26 mouse cellular contexts compared by ENCODE assay signal in the genomic region with DNA sequence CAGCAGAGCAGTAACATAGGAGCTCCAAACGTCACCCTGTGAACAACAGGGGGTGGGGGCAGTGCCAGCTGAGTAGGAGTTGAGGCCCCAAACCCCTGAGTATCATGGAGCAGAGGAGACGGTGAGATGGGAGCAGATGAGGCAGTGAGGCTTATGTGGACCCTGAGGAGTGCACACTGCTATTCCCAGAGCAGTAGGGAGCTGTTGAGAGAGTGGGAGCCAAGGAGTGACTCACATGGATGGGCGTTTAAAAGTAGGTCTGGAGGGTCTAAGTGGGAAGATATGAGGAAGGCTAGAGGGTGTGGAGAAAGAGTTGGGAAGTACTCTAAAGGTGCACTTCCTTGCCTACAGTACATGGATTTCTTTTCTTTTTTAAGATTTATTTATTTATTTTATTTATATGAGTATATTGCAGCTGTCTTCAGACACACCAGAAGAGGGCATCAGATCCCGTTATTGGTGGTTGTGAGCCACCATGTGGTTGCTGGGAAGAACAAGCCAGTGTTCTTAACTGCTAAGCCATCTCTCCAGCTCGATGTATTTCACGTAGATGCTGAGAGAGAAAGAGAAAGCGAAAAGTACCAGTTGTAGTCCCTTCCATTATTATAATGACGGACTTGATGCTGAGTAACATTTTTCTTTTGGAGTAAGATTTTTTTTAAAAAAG. TPM values are rescaled to one million over a fixed set of nuclear protein-coding genes. Genes with fewer than 3 reads are reported as not detected.
DNase-seq lines count a peak whose midpoint lies in the region; ATAC-seq and TF ChIP-seq lines count a peak whose summit lies in the region.
"Had no signal": no experiment of that assay in that cellular context is flagged by ENCODE, and none has a peak within 500 bp of the region (broad histone marks: within the 10 kb centered on the region; RNA-seq: fewer than 3 reads in every experiment).

No protein-coding gene starts in this region.

- no peak for ATAC-seq in forebrain, postnatal 0 days
- ATAC-seq in forebrain, embryonic 12.5 days (ENCODE audit: low FRiP score) = no peak
- ATAC-seq: forebrain, embryonic 13.5 days; intestine, embryonic 16.5 days; liver, embryonic 12.5 days; lung, postnatal 0 days; midbrain, embryonic 13.5 days had no signal

- no peak overlapping the region for H3K9ac ChIP-seq in forebrain, postnatal 0 days
- no peak overlapping the region for H3K9ac ChIP-seq in forebrain, embryonic 12.5 days
- H3K9ac ChIP-seq: embryonic facial prominence, embryonic 15.5 days; forebrain, embryonic 13.5 days; heart, embryonic 15.5 days; limb, embryonic 13.5 days; liver, embryonic 12.5 days; midbrain, embryonic 13.5 days had no signal

- 90% methylated on average over 8 of the region's 8 CpGs for WGBS in forebrain, postnatal 0 days
- WGBS in forebrain, embryonic 12.5 days = 94% methylated on average over 8 of the region's 8 CpGs

- peaks cover 56% of the 10 kb centered on the region for H3K36me3 ChIP-seq in forebrain, postnatal 0 days (ENCODE audit: insufficient read depth)
- peaks cover 81% of the 10 kb centered on the region for H3K36me3 ChIP-seq in forebrain, embryonic 12.5 days (replicated peaks)

- no peaks in the 10 kb centered on the region for H3K9me3 ChIP-seq in forebrain, postnatal 0 days (ENCODE audit: low read length)
- no peaks in the 10 kb centered on the region for H3K9me3 ChIP-seq in forebrain, embryonic 12.5 days
- H3K9me3 ChIP-seq: embryonic facial prominence, embryonic 10.5 days; embryonic facial prominence, embryonic 15.5 days; forebrain, embryonic 13.5 days; heart, embryonic 10.5 days; heart, embryonic 15.5 days; limb, embryonic 13.5 days; liver, embryonic 12.5 days; megakaryocyte, embryonic 14.5 days; midbrain, embryonic 13.5 days had no signal

- peak; percentile 27; the same call in 1 of the 2 replicates for TF ChIP-seq CTCF in forebrain, postnatal 0 days (IDR thresholded peaks at IDR 0.05; ENCODE audit: low read depth)
- TF ChIP-seq CTCF in layer of hippocampus, adult 2 months (conservative IDR thresholded peaks at IDR 0.05) = peak; percentile 71

- H3K27me3 ChIP-seq in forebrain, postnatal 0 days (ENCODE audit: insufficient read depth, low read length) = no peaks in the 10 kb centered on the region
- no peaks in the 10 kb centered on the region for H3K27me3 ChIP-seq in forebrain, embryonic 12.5 days
- H3K27me3 ChIP-seq: embryonic facial prominence, embryonic 15.5 days; forebrain, embryonic 13.5 days; heart, embryonic 15.5 days; limb, embryonic 13.5 days; liver, embryonic 12.5 days; megakaryocyte, embryonic 14.5 days; midbrain, embryonic 13.5 days had no signal

- no peak overlapping the region for H3K4me2 ChIP-seq in forebrain, postnatal 0 days (ENCODE audit: low read depth)
- H3K4me2 ChIP-seq in forebrain, embryonic 12.5 days = no peak overlapping the region
- H3K4me2 ChIP-seq: embryonic facial prominence, embryonic 15.5 days; forebrain, embryonic 13.5 days; heart, embryonic 15.5 days; limb, embryonic 13.5 days; liver, embryonic 12.5 days; midbrain, embryonic 13.5 days had no signal

- H3K4me3 ChIP-seq in forebrain, postnatal 0 days (ENCODE audit: low read depth, low read length) = no peak overlapping the region
- H3K4me3 ChIP-seq in forebrain, embryonic 12.5 days (replicated peaks) = no peak overlapping the region
- no peak overlapping the region for H3K4me3 ChIP-seq in layer of hippocampus, adult 2 months
- H3K4me3 ChIP-seq: embryonic facial prominence, embryonic 10.5 days; embryonic facial prominence, embryonic 15.5 days; forebrain, embryonic 13.5 days; heart, embryonic 10.5 days; heart, embryonic 15.5 days; limb, embryonic 13.5 days; liver, embryonic 12.5 days; megakaryocyte, embryonic 14.5 days; midbrain, embryonic 13.5 days had no signal

- no peaks in the 10 kb centered on the region for H3K4me1 ChIP-seq in forebrain, postnatal 0 days (ENCODE audit: insufficient read depth)
- no peaks in the 10 kb centered on the region for H3K4me1 ChIP-seq in forebrain, embryonic 12.5 days
- H3K4me1 ChIP-seq: embryonic facial prominence, embryonic 10.5 days; embryonic facial prominence, embryonic 15.5 days; forebrain, embryonic 13.5 days; heart, embryonic 10.5 days; heart, embryonic 15.5 days; limb, embryonic 13.5 days; liver, embryonic 12.5 days; midbrain, embryonic 13.5 days had no signal

- no peak for DNase-seq in forebrain, postnatal 0 days
- DNase-seq in layer of hippocampus, adult 2 months (ENCODE audit: low spot score in 2 of 2) = no peak
- no peak for DNase-seq in layer of hippocampus, adult 18-20 months (ENCODE audit: low spot score in 2 of 2)
- DNase-seq in right cerebral cortex, postnatal 25 days = peak; percentile 31
- DNase-seq in right cerebral cortex, postnatal 4 days = no peak
- no peak for DNase-seq in spleen, postnatal 36 days (ENCODE audit: low spot score in 2 of 2)
- DNase-seq: adrenal gland, postnatal 25 days; B cell, adult 2 months; kidney, adult 9 months; kidney, postnatal 10 days; lung, adult 18-20 months; lung, postnatal 4 days; thymus, postnatal 4 days had no signal

- no peak overlapping the region for H3K27ac ChIP-seq in forebrain, postnatal 0 days (ENCODE audit: low read depth, low read length)
- no peak overlapping the region for H3K27ac ChIP-seq in forebrain, embryonic 12.5 days
- H3K27ac ChIP-seq in layer of hippocampus, adult 2 months = 0 out of 2 replicates have a peak overlapping the region, but pooled peaks have one; percentile 43
- H3K27ac ChIP-seq: embryonic facial prominence, embryonic 10.5 days; embryonic facial prominence, embryonic 15.5 days; forebrain, embryonic 13.5 days; heart, embryonic 10.5 days; heart, embryonic 15.5 days; limb, embryonic 13.5 days; liver, embryonic 12.5 days; midbrain, embryonic 13.5 days had no signal

RNA-seq across cellular contexts. Expression of a gene that starts 9.5 kb away (rescaled TPM):
- 85.0 and 99.5 TPM in 2 replicates for total RNA-seq in forebrain, postnatal 0 days (2014; rRNA removed)
- 132 and 142 TPM in 2 replicates for polyA plus RNA-seq in forebrain, postnatal 0 days (2015; fragmentation: Nextera tagmentation; extraction: Ambion mirVana)
- 295 and 311 TPM in 2 replicates for polyA plus RNA-seq in forebrain, embryonic 12.5 days (2016; fragmentation: Nextera tagmentation; extraction: Ambion mirVana)
- 10 to 100 TPM; 44.7 to 47.9 TPM for total RNA-seq in layer of hippocampus, adult 2 months (2021)
- 10 to 100 TPM; 32.6 to 35.1 TPM for total RNA-seq in layer of hippocampus, adult 18-20 months (2021)

RNA-seq across cellular contexts. Expression of a gene that starts 16.1 kb away (rescaled TPM):
- 21.0 and 28.7 TPM in 2 replicates for total RNA-seq in forebrain, postnatal 0 days (2014; rRNA removed)
- polyA plus RNA-seq in forebrain, postnatal 0 days (2015; fragmentation: Nextera tagmentation; extraction: Ambion mirVana) = 29.4 and 29.8 TPM in 2 replicates
- 35.7 and 40.6 TPM in 2 replicates for polyA plus RNA-seq in forebrain, embryonic 12.5 days (2016; fragmentation: Nextera tagmentation; extraction: Ambion mirVana)
- 10 to 100 TPM; 21.7 to 23.1 TPM for total RNA-seq in layer of hippocampus, adult 2 months (2021)
- 10 to 100 TPM; 17.8 to 20.7 TPM for total RNA-seq in layer of hippocampus, adult 18-20 months (2021)

RNA-seq across cellular contexts. Expression of a gene that starts 51.3 kb away (rescaled TPM):
- 1.9 and 3.0 TPM in 2 replicates for total RNA-seq in forebrain, postnatal 0 days (2014; rRNA removed)
- 1.9 and 2.4 TPM in 2 replicates for polyA plus RNA-seq in forebrain, postnatal 0 days (2015; fragmentation: Nextera tagmentation; extraction: Ambion mirVana)
- 2.8 and 2.9 TPM in 2 replicates for polyA plus RNA-seq in forebrain, embryonic 12.5 days (2016; fragmentation: Nextera tagmentation; extraction: Ambion mirVana)
- 10 to 100 TPM; 17.9 to 18.6 TPM for total RNA-seq in layer of hippocampus, adult 2 months (2021)
- total RNA-seq in layer of hippocampus, adult 18-20 months (2021) = 10 to 100 TPM; 20.1 to 23.8 TPM
- total RNA-seq: monocyte, adult 5-6 weeks had no signal

RNA-seq across cellular contexts. Expression of a gene that starts 56.8 kb away (rescaled TPM):
- total RNA-seq in forebrain, postnatal 0 days (2014; rRNA removed) = 31.2 and 31.5 TPM in 2 replicates
- polyA plus RNA-seq in forebrain, postnatal 0 days (2015; fragmentation: Nextera tagmentation; extraction: Ambion mirVana) = 21.5 and 31.1 TPM in 2 replicates
- polyA plus RNA-seq in forebrain, embryonic 12.5 days (2016; fragmentation: Nextera tagmentation; extraction: Ambion mirVana) = 46.9 and 50.0 TPM in 2 replicates
- total RNA-seq in layer of hippocampus, adult 2 months (2021) = 10 to 100 TPM; 46.7 to 51.5 TPM
- 10 to 100 TPM; 51.9 TPM for total RNA-seq in layer of hippocampus, adult 18-20 months (2021)
